Mouse (Mus musculus) limb, embryonic 14.5 days (tissue): ENCODE measurements around the gene Megf9. TPM values are rescaled to one million over a fixed set of nuclear protein-coding genes. Genes with fewer than 3 reads are reported as not detected.

ENCODE experiments used
- ATAC-seq: fragments of 200-750 bp; cut with Nextera tagmentation; 2 replicates; pipeline ENCODE4 v1.8.0; 2017; ENCODE audit warnings: low read depth, moderate number of reproducible peaks, moderate TSS enrichment; ENCODE audit not compliant: low FRiP score
- DNase-seq: peaks from one replicate; pipeline ENCODE4 v3.0.0-alpha.2; 2015; ENCODE audit warnings: low spot score
- H3K27ac ChIP-seq: fragments of 300-500 bp; sonication (generic); replicated peaks from 2 replicates; pipeline ENCODE4 v1.5.1; 2014; ENCODE audit warnings: low read depth, mild to moderate bottlenecking, low read length, moderate library complexity, mixed read lengths
- H3K27me3 ChIP-seq: fragments of 300-500 bp; sonication (generic); 2 replicates; pipeline ENCODE4 v1.6.1; 2014; ENCODE audit warnings: low read length, mixed read lengths; ENCODE audit not compliant: control insufficient read depth, insufficient read depth
- H3K36me3 ChIP-seq: fragments of 300-500 bp; sonication (generic); 2 replicates; pipeline ENCODE4 v1.6.1; 2014; ENCODE audit warnings: mild to moderate bottlenecking, low read length, moderate library complexity, mixed read lengths; ENCODE audit not compliant: control insufficient read depth, insufficient read depth
- H3K4me1 ChIP-seq: fragments of 300-500 bp; sonication (generic); 2 replicates; pipeline ENCODE4 v1.6.1; 2014; ENCODE audit warnings: antibody characterized with exemption, low read length, mixed read lengths; ENCODE audit not compliant: control insufficient read depth, insufficient read depth
- H3K4me2 ChIP-seq: fragments of 300-500 bp; sonication (generic); replicated peaks from 2 replicates; pipeline ENCODE4 v1.6.1; 2014; ENCODE audit warnings: low read depth, mild to moderate bottlenecking, low read length, moderate library complexity; ENCODE audit not compliant: severe bottlenecking
- H3K4me3 ChIP-seq: fragments of 300-500 bp; sonication (generic); replicated peaks from 2 replicates; pipeline ENCODE4 v1.5.1; 2014; ENCODE audit warnings: low read length
- H3K9ac ChIP-seq: fragments of 300-500 bp; sonication (generic); 2 replicates; pipeline ENCODE4 v1.6.1; 2014; ENCODE audit warnings: mild to moderate bottlenecking, low read depth, low read length, moderate library complexity; ENCODE audit not compliant: severe bottlenecking
- H3K9me3 ChIP-seq: fragments of 300-500 bp; sonication (generic); 2 replicates; pipeline ENCODE4 v1.6.1; 2016; ENCODE audit warnings: low read length; ENCODE audit not compliant: control insufficient read depth
- POLR2A ChIP-seq: fragments of 200-500 bp; IDR thresholded peaks from 2 replicates; pipeline ENCODE4 v1.8.0; 2012; ENCODE audit warnings: inconsistent platforms, mild to moderate bottlenecking, moderate library complexity, borderline replicate concordance; ENCODE audit not compliant: insufficient read depth, insufficient read length; ENCODE audit errors: extremely low read depth
- WGBS: fragments of 180-500 bp; shearing (Covaris S2); extraction: QIAGEN DNeasy Blood & Tissue Kit; methylation state at CpG from one replicate; pipeline ENCODE4 v1.1.7; 2014; 5-methylcytosine and 5-hydroxymethylcytosine counted together
- polyA plus RNA-seq, 2 experiments: library from polyadenylated mRNA; depleted of rRNA in 1 of 2; stranded (reverse) in 1 of 2; unstranded in 1 of 2; fragments of >200 nt; fragmentation: Nextera tagmentation in 1 of 2; extraction: Ambion mirVana in 1 of 2; gene quantifications; 2 replicates each; pipeline versions ENCODE4 v1.2.1 to v1.2.3; 2012 to 2014

Gene Megf9
- polyA plus RNA-seq, 2 experiments = 9.2 to 17.3 TPM

DNA sequence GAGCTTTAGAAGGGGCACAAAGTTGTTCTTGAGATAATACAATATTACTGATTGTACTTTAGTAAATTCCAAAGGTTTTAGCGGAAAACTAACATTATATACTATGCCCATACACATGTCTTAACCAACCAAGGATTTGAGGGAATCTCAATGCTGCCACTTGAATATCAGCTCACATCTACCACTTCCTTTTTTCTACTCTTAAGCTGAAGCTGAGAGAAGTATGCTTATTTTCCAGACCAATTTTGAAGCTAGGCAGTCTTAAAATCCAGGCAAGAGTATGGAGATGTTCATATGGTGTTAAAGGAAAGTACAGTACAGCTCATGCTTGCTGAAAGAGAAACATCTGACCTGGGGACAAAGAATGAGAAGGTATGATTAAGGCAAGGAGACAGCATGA is 26.6 kb downstream of the Megf9 start:
- no peak for TF ChIP-seq POLR2A
- H3K36me3 ChIP-seq = no peaks in the 10 kb centered on the region
- no peak overlapping the region for H3K9ac ChIP-seq
- ATAC-seq (no peak), DNase-seq (no peak)
- WGBS = 97% methylated on average over 1 of the region's 1 CpGs
- H3K4me2 ChIP-seq = no peak overlapping the region
- H3K27me3 ChIP-seq = no peaks in the 10 kb centered on the region
- no peak overlapping the region for H3K27ac ChIP-seq
- no peaks in the 10 kb centered on the region for H3K9me3 ChIP-seq
- H3K4me1 ChIP-seq = no peaks in the 10 kb centered on the region
- no peak overlapping the region for H3K4me3 ChIP-seq

GRCm38 (mm10) chr4:70505951-70506350 is 28.8 kb downstream of the Megf9 start:
- no peak for TF ChIP-seq POLR2A
- H3K9me3 ChIP-seq = no peaks in the 10 kb centered on the region
- ATAC-seq (no peak), DNase-seq (no peak)
- H3K4me3 ChIP-seq = no peak overlapping the region
- 65% methylated on average over 3 of the region's 3 CpGs for WGBS
- H3K36me3 ChIP-seq = no peaks in the 10 kb centered on the region
- no peaks in the 10 kb centered on the region for H3K4me1 ChIP-seq
- H3K27ac ChIP-seq = no peak overlapping the region
- H3K27me3 ChIP-seq = no peaks in the 10 kb centered on the region
- H3K4me2 ChIP-seq = no peak overlapping the region
- no peak overlapping the region for H3K9ac ChIP-seq

- Histone ChIP-seq H3K4me1 (no peaks in the 10 kb centered on the region), H3K4me3 (no peak overlapping the region), H3K9me3 (no peaks in the 10 kb centered on the region), H3K27ac (no peak overlapping the region), H3K4me2 (no peak overlapping the region), H3K9ac (no peak overlapping the region), H3K36me3 (no peaks in the 10 kb centered on the region), H3K27me3 (no peaks in the 10 kb centered on the region)
- 35% methylated on average over 1 of the region's 1 CpGs for WGBS
- no peak for DNase-seq
- ATAC-seq = no peak
- TF ChIP-seq POLR2A = no peak
Measured at GRCm38 (mm10) chr4:70503827-70504226, 31.0 kb downstream of the Megf9 start.

GRCm38 (mm10) chr4:70499285-70499684 is 35.5 kb downstream of the Megf9 start:
- no peak overlapping the region for H3K4me2 ChIP-seq
- DNase-seq (no peak), ATAC-seq (no peak)
- H3K4me3 ChIP-seq = no peak overlapping the region
- no peaks in the 10 kb centered on the region for H3K27me3 ChIP-seq
- H3K9me3 ChIP-seq = no peaks in the 10 kb centered on the region
- 86% methylated on average over 3 of the region's 3 CpGs for WGBS
- H3K9ac ChIP-seq = no peak overlapping the region
- no peaks in the 10 kb centered on the region for H3K4me1 ChIP-seq
- no peak for TF ChIP-seq POLR2A
- no peaks in the 10 kb centered on the region for H3K36me3 ChIP-seq
- H3K27ac ChIP-seq = no peak overlapping the region

- no peaks in the 10 kb centered on the region for H3K4me1 ChIP-seq
- H3K9ac ChIP-seq = no peak overlapping the region
- H3K4me2 ChIP-seq = no peak overlapping the region
- H3K36me3 ChIP-seq = no peaks in the 10 kb centered on the region
- no peaks in the 10 kb centered on the region for H3K27me3 ChIP-seq
- WGBS = 56% methylated on average over 1 of the region's 1 CpGs
- TF ChIP-seq POLR2A = no peak
- H3K4me3 ChIP-seq = no peak overlapping the region
- H3K27ac ChIP-seq = no peak overlapping the region
- H3K9me3 ChIP-seq = no peaks in the 10 kb centered on the region
- DNase-seq (no peak), ATAC-seq (no peak)
Measured at GRCm38 (mm10) chr4:70496978-70497377, 37.8 kb downstream of the Megf9 start.

GRCm38 (mm10) chr4:70489792-70490191 is 45.0 kb downstream of the Megf9 start:
- TF ChIP-seq POLR2A = no peak
- Histone ChIP-seq H3K4me3 (no peak overlapping the region), H3K27ac (no peak overlapping the region; the same call in 1 of the 2 replicates), H3K27me3 (no peaks in the 10 kb centered on the region), H3K4me1 (no peaks in the 10 kb centered on the region), H3K9ac (no peak overlapping the region), H3K9me3 (no peaks in the 10 kb centered on the region), H3K36me3 (no peaks in the 10 kb centered on the region), H3K4me2 (no peak overlapping the region)
- peak; percentile 37; the same call in 1 of the 2 replicates for ATAC-seq
- WGBS = 45% methylated on average over 2 of the region's 2 CpGs
- DNase-seq = no peak
